Mouse (Mus musculus) left cerebral cortex, postnatal 10 days (tissue): ENCODE data around the gene Rpa2. TPM values are rescaled to one million over a fixed set of nuclear protein-coding genes. Genes with fewer than 3 reads are reported as not detected.
"Not testable (repeated sequence)": the region's sequence is repeated elsewhere in the genome, so short reads cannot be mapped to it uniquely, and the experiment has no call there.

Experiments used
- DNase-seq, 2 experiments: peaks; one replicate each; pipeline ENCODE4 v3.0.0; 2021 to 2022; ENCODE audit warnings: low spot score in 2 of 2, mixed read lengths in 1 of 2; ENCODE audit errors: extremely low spot score in 1 of 2
- intact Hi-C: fragments of 180-260 bp; cut with DNase I; formaldehyde crosslinking; loops from one replicate; pipeline ENCODE4 v1.15.1; 2025
- total RNA-seq, 2 experiments: library from RNA; stranded (reverse); gene quantifications; 2 replicates each; pipeline ENCODE4 v1.2.3; 2021

The Rpa2 gene
- total RNA-seq, 2 experiments from 2014 or later = 13.9 to 15.5 TPM

- no peak for DNase-seq
- intact Hi-C loops = no loop called here
These were observed 10.3 kb upstream of the Rpa2 start for GRCm38 (mm10) chr4:132757633-132758351.

- no peak for DNase-seq
- intact Hi-C loops = no loop called here
These were observed 7.8 kb upstream of the Rpa2 start for GRCm38 (mm10) chr4:132760296-132760695.

GRCm38 (mm10) chr4:132762602-132763001, 5.5 kb upstream of the Rpa2 start:
- intact Hi-C loops = no loop called here
- DNase-seq = no peak

- DNase-seq, intact Hi-C loops: not testable (repeated sequence)
These were observed 5.0 kb upstream of the Rpa2 start for GRCm38 (mm10) chr4:132763125-132763524.

- no peak for DNase-seq
- intact Hi-C loops = no loop called here
These were observed 3.6 kb downstream of the Rpa2 start for GRCm38 (mm10) chr4:132771776-132772175.

GRCm38 (mm10) chr4:132774905-132775304, 6.8 kb downstream of the Rpa2 start:
- intact Hi-C loops = loop anchor here (5.0 kb wide), 2 partner anchors 47 to 152 kb away; no protein-coding TSS in a partner anchor
- no peak for DNase-seq

GRCm38 (mm10) chr4:132776764-132777163, 8.6 kb downstream of the Rpa2 start:
- intact Hi-C loops = loop anchor here (5.0 kb wide), 2 partner anchors 46 to 151 kb away; no protein-coding TSS in a partner anchor
- peak; percentile 57 to 80 for DNase-seq

- intact Hi-C loops = loop anchor here (5.0 kb wide), 2 partner anchors 44 to 149 kb away; no protein-coding TSS in a partner anchor
These were observed 10.6 kb downstream of the Rpa2 start for GRCm38 (mm10) chr4:132778562-132779201.

GRCm38 (mm10) chr4:132780288-132780687, 12.2 kb downstream of the Rpa2 start:
- intact Hi-C loops = no loop called here
- DNase-seq = no peak

More at GRCm38 (mm10) chr4:132778562-132779201, 10.6 kb downstream of the Rpa2 start:
- DNase-seq = no peak

- DNase-seq = no peak
- intact Hi-C loops = no loop called here
These were observed 15.6 kb downstream of the Rpa2 start for GRCm38 (mm10) chr4:132783732-132784131.

GRCm38 (mm10) chr4:132785228-132785627, 17.1 kb downstream of the Rpa2 start:
- intact Hi-C loops = no loop called here
- no peak for DNase-seq

- intact Hi-C loops = no loop called here
- no peak for DNase-seq
These were observed 21.6 kb downstream of the Rpa2 start for GRCm38 (mm10) chr4:132789731-132790130.

GRCm38 (mm10) chr4:132793322-132794004, 25.3 kb downstream of the Rpa2 start:
- intact Hi-C loops = not testable (repeated sequence)

GRCm38 (mm10) chr4:132794028-132794427, 25.9 kb downstream of the Rpa2 start:
- intact Hi-C loops = no loop called here

More at GRCm38 (mm10) chr4:132793322-132794004, 25.3 kb downstream of the Rpa2 start:
- not testable (repeated sequence) for DNase-seq

GRCm38 (mm10) chr4:132794760-132795159, 26.6 kb downstream of the Rpa2 start:
- intact Hi-C loops = no loop called here
- no peak for DNase-seq

More at GRCm38 (mm10) chr4:132794028-132794427, 25.9 kb downstream of the Rpa2 start:
- no peak for DNase-seq

GRCm38 (mm10) chr4:132795171-132795570, 27.0 kb downstream of the Rpa2 start:
- no peak for DNase-seq
- intact Hi-C loops = no loop called here

- intact Hi-C loops = no loop called here
- DNase-seq = peak in 1 of 2 experiments; percentile 86
These were observed 28.2 kb downstream of the Rpa2 start, which contains the start of gene Themis2 for GRCm38 (mm10) chr4:132796196-132796886. Gene Themis2 (minus strand): TSS chr4:132796387.

GRCm38 (mm10) chr4:132797461-132797860, 29.3 kb downstream of the Rpa2 start:
- intact Hi-C loops = no loop called here
- DNase-seq = no peak

GRCm38 (mm10) chr4:132798028-132798427, 29.9 kb downstream of the Rpa2 start:
- intact Hi-C loops = no loop called here
- DNase-seq = no peak
